Mouse (Mus musculus): Measurements from ENCODE around the gene Emg1.
"Not testable (repeated sequence)": the region's sequence is repeated elsewhere in the genome, so short reads cannot be mapped to it uniquely, and the experiment has no call there.

Gene Emg1

GRCm38 (mm10) chr6:124708289-124708889 lies 3.6 kb downstream of the Emg1 start:
- no peak for DNase-seq (ENCODE audit: extremely low spot score)

GRCm38 (mm10) chr6:124706061-124706627 lies 5.8 kb downstream of the Emg1 start:
- no peak for DNase-seq (ENCODE audit: extremely low spot score)

- no peak for DNase-seq (ENCODE audit: extremely low spot score)
These were observed 7.6 kb downstream of the Emg1 start for GRCm38 (mm10) chr6:124704417-124704816.

GRCm38 (mm10) chr6:124703789-124704188 lies 8.2 kb downstream of the Emg1 start:
- no peak for DNase-seq (ENCODE audit: extremely low spot score)

GRCm38 (mm10) chr6:124702784-124703103 lies 9.2 kb downstream of the Emg1 start:
- DNase-seq (ENCODE audit: extremely low spot score), result peak; percentile 62

GRCm38 (mm10) chr6:124702102-124702783 lies 9.7 kb downstream of the Emg1 start:
- no peak for DNase-seq (ENCODE audit: extremely low spot score)

- no peak for DNase-seq (ENCODE audit: extremely low spot score)
These were observed 10.6 kb downstream of the Emg1 start for GRCm38 (mm10) chr6:124701338-124701737.

- no peak for DNase-seq (ENCODE audit: extremely low spot score)
These were observed 11.9 kb downstream of the Emg1 start for GRCm38 (mm10) chr6:124699962-124700610.

- DNase-seq (ENCODE audit: extremely low spot score), result no peak
These were observed 12.6 kb downstream of the Emg1 start for GRCm38 (mm10) chr6:124699366-124699765.

GRCm38 (mm10) chr6:124698751-124699150 lies 13.2 kb downstream of the Emg1 start:
- no peak for DNase-seq (ENCODE audit: extremely low spot score)

GRCm38 (mm10) chr6:124696441-124697150 lies 15.4 kb downstream of the Emg1 start:
- no peak for DNase-seq (ENCODE audit: extremely low spot score)

GRCm38 (mm10) chr6:124694166-124694955 lies 17.6 kb downstream of the Emg1 start:
- DNase-seq (ENCODE audit: extremely low spot score), result no peak

- DNase-seq (ENCODE audit: extremely low spot score), result no peak
These were observed 18.6 kb downstream of the Emg1 start for GRCm38 (mm10) chr6:124693243-124693981.

GRCm38 (mm10) chr6:124690517-124690916 lies 21.5 kb downstream of the Emg1 start:
- no peak for DNase-seq (ENCODE audit: extremely low spot score)

GRCm38 (mm10) chr6:124689011-124689410 lies 23.0 kb downstream of the Emg1 start:
- no peak for DNase-seq (ENCODE audit: extremely low spot score)

- DNase-seq (ENCODE audit: extremely low spot score), result no peak
These were observed 23.7 kb downstream of the Emg1 start for GRCm38 (mm10) chr6:124688151-124688758.

GRCm38 (mm10) chr6:124686644-124687043 lies 25.3 kb downstream of the Emg1 start:
- not testable (repeated sequence) for DNase-seq (ENCODE audit: extremely low spot score)

- DNase-seq (ENCODE audit: extremely low spot score), result no peak
These were observed 26.2 kb downstream of the Emg1 start for GRCm38 (mm10) chr6:124685606-124686386.

- DNase-seq (ENCODE audit: extremely low spot score), result no peak
These were observed 28.2 kb downstream of the Emg1 start for GRCm38 (mm10) chr6:124683591-124684417.

All from embryo, embryonic 9.5 days (tissue).